Mouse (Mus musculus) embryonic facial prominence, embryonic 15.5 days (tissue): ENCODE data around the gene Etv6. TPM values are rescaled to one million over a fixed set of nuclear protein-coding genes. Genes with fewer than 3 reads are reported as not detected.
"Not testable (repeated sequence)": the region's sequence is repeated elsewhere in the genome, so short reads cannot be mapped to it uniquely, and the experiment has no call there.

ENCODE experiments used
- ATAC-seq: fragments of 200-750 bp; cut with Nextera tagmentation; 2 replicates; pipeline ENCODE4 v1.8.0; 2017; ENCODE audit warnings: low read depth, moderate TSS enrichment; ENCODE audit not compliant: insufficient number of reproducible peaks, low FRiP score, low TSS enrichment
- H3K27ac ChIP-seq: fragments of 300-500 bp; sonication (generic); replicated peaks from 2 replicates; pipeline ENCODE4 v1.5.1; 2015; ENCODE audit warnings: mild to moderate bottlenecking, inconsistent platforms
- H3K27me3 ChIP-seq: fragments of 300-500 bp; sonication (generic); 2 replicates; pipeline ENCODE4 v1.6.1; 2015; ENCODE audit warnings: inconsistent platforms
- H3K36me3 ChIP-seq: fragments of 300-500 bp; sonication (generic); 2 replicates; pipeline ENCODE4 v1.6.1; 2015; ENCODE audit warnings: mild to moderate bottlenecking, inconsistent platforms
- H3K4me1 ChIP-seq: fragments of 300-500 bp; sonication (generic); 2 replicates; pipeline ENCODE4 v1.6.1; 2015; ENCODE audit warnings: inconsistent platforms
- H3K4me2 ChIP-seq: fragments of 300-500 bp; sonication (generic); replicated peaks from 2 replicates; pipeline ENCODE4 v1.6.1; 2015; ENCODE audit warnings: mild to moderate bottlenecking, inconsistent platforms
- H3K4me3 ChIP-seq: fragments of 300-500 bp; sonication (generic); replicated peaks from 2 replicates; pipeline ENCODE4 v1.5.1; 2015; ENCODE audit warnings: mild to moderate bottlenecking, inconsistent platforms
- H3K9ac ChIP-seq: fragments of 300-500 bp; sonication (generic); 2 replicates; pipeline ENCODE4 v1.6.1; 2015; ENCODE audit warnings: inconsistent platforms
- H3K9me3 ChIP-seq: fragments of 300-500 bp; sonication (generic); replicated peaks from 2 replicates; pipeline ENCODE4 v1.6.1; 2016; ENCODE audit warnings: inconsistent platforms
- WGBS: fragments of 180-500 bp; shearing (Covaris S2); methylation state at CpG from one replicate; pipeline ENCODE4 v1.1.7; 2015; 5-methylcytosine and 5-hydroxymethylcytosine counted together
- polyA plus RNA-seq: library from polyadenylated mRNA; unstranded; fragments of >200 nt; fragmentation: Nextera tagmentation; extraction: Ambion mirVana; gene quantifications from 2 replicates; pipeline ENCODE4 v1.2.1, GENCODE M21; 2015

Gene Etv6
- 11.6 TPM in 2 replicates for polyA plus RNA-seq

- H3K4me1 ChIP-seq, result peaks cover 37% of the 10 kb centered on the region
- peak within 1 kb of the TSS; percentile 100 for H3K27ac ChIP-seq
- peak within 1 kb of the TSS; percentile 86 for H3K9ac ChIP-seq
- no peaks in the 10 kb centered on the region for H3K27me3 ChIP-seq
- no peaks in the 10 kb centered on the region for H3K36me3 ChIP-seq
- H3K9me3 ChIP-seq, result no peaks in the 10 kb centered on the region
- ATAC-seq, result peak; percentile 80
- under 1% methylated on average over 66 of the region's 78 CpGs for WGBS
- peak within 1 kb of the TSS; percentile 60 for H3K4me3 ChIP-seq
- H3K4me2 ChIP-seq, result peak within 1 kb of the TSS; percentile 57
Observed at GRCm38 (mm10) chr6:134035490-134036405, at the start of gene Etv6. Gene Etv6, plus strand, starts transcription at chr6:134035700.

DNA sequence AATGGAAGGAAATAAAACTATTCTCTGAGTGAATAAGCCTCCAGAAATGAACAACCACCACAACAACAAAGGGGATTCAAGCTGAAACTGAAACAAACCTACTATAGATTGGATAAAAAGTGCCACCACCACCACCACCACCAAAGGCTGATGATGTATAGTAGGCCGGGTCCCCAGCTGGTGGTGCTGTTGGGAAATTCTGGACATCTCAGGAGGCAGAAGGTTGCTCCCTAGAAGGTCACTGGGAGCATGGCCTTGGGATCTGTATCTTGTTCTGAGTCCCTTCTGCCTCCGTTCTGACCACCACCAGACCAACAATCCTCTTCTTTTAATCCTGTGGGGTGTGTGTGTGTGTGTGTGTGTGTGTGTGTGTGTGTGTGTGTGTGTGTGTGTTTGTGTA, 49.3 kb upstream of the Etv6 start:
- no peak overlapping the region for H3K9ac ChIP-seq
- no peaks in the 10 kb centered on the region for H3K36me3 ChIP-seq
- H3K4me2 ChIP-seq, result no peak overlapping the region
- WGBS, result 55% methylated on average over 2 of the region's 2 CpGs
- no peak overlapping the region for H3K4me3 ChIP-seq
- H3K4me1 ChIP-seq, result no peaks in the 10 kb centered on the region
- no peak overlapping the region for H3K27ac ChIP-seq
- H3K9me3 ChIP-seq, result no peaks in the 10 kb centered on the region
- no peak for ATAC-seq
- H3K27me3 ChIP-seq, result no peaks in the 10 kb centered on the region

DNA sequence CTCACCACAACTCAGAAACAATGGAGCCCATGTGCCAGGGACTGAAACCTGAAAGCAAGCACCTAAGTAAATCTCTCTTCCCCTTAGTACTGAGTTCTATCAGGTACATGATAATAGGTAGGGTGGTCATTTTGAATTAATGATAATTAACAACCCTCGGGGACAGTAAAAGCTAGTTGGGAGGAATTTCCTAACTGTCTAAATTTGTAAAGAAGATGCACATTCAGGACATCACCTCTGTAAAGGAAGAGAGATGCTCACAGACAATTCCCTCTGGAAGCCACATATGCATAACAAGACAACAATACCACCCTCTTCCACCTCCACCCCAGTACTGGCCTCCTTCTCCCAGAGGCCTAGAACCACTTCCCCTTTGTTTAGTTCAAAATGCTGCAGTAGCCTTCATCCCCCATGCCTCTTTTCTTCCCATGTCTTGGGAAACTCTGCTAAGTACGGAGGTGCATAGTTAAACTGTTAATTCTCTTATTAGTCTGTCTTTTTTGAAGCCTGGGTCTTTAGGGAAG, 48.4 kb upstream of the Etv6 start:
- 64% methylated on average over 2 of the region's 2 CpGs for WGBS
- no peaks in the 10 kb centered on the region for H3K4me1 ChIP-seq
- H3K9ac ChIP-seq, result no peak overlapping the region
- H3K27ac ChIP-seq, result no peak overlapping the region
- no peaks in the 10 kb centered on the region for H3K36me3 ChIP-seq
- no peak for ATAC-seq
- no peak overlapping the region for H3K4me3 ChIP-seq
- H3K4me2 ChIP-seq, result no peak overlapping the region
- no peaks in the 10 kb centered on the region for H3K9me3 ChIP-seq
- no peaks in the 10 kb centered on the region for H3K27me3 ChIP-seq

- Histone ChIP-seq H3K4me3 (no peak overlapping the region), H3K4me1 (no peaks in the 10 kb centered on the region), H3K9ac (no peak overlapping the region), H3K27me3 (no peaks in the 10 kb centered on the region), H3K9me3 (no peaks in the 10 kb centered on the region), H3K4me2 (no peak overlapping the region), H3K27ac (no peak overlapping the region), H3K36me3 (no peaks in the 10 kb centered on the region)
- 42% methylated on average over 9 of the region's 9 CpGs for WGBS
- no peak for ATAC-seq
Observed at GRCm38 (mm10) chr6:133988011-133988410, 47.5 kb upstream of the Etv6 start.

GRCm38 (mm10) chr6:133997461-133997860, 38.0 kb upstream of the Etv6 start:
- 84% methylated on average over 2 of the region's 2 CpGs for WGBS
- Histone ChIP-seq H3K36me3 (no peaks in the 10 kb centered on the region), H3K27me3 (no peaks in the 10 kb centered on the region), H3K9me3 (no peaks in the 10 kb centered on the region), H3K4me3 (no peak overlapping the region), H3K4me2 (no peak overlapping the region), H3K27ac (no peak overlapping the region), H3K9ac (no peak overlapping the region), H3K4me1 (no peaks in the 10 kb centered on the region)
- no peak for ATAC-seq

- Histone ChIP-seq H3K36me3 (no peaks in the 10 kb centered on the region), H3K9me3 (no peaks in the 10 kb centered on the region), H3K27ac (no peak overlapping the region), H3K9ac (no peak overlapping the region), H3K4me3 (no peak overlapping the region), H3K27me3 (no peaks in the 10 kb centered on the region), H3K4me1 (no peaks in the 10 kb centered on the region), H3K4me2 (no peak overlapping the region)
- ATAC-seq, result no peak
- 63% methylated on average over 2 of the region's 2 CpGs for WGBS
Observed at GRCm38 (mm10) chr6:133997935-133998334, 37.6 kb upstream of the Etv6 start.

DNA sequence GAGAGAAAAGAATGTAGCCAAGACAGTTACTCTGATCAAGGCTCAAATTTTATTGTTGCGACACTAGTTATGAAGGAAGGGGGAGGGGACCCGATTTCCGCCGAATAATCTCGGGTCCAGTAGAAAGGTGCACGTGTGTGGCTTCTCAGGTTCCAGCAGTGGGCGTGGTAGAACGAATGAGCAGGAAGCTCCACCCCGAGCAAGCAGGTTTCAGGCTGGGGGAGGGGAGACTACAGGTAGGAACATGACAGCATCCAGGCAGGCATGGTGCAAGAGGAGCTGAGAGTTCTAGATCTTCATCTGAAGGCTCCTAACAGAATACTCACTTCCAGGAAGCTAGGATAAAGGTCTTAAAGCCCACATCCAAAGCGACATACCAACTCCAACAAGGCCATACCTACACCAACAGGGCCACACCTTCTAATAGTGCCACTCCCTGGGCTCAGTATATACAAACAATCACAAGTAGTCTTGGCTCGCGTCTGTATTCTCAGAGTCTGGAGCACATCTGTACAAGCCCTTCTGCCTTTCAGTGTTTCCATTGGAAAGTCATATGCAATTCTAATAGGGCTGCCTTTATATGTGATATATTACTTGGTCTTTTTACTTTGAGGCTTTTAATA, 20.9 kb upstream of the Etv6 start:
- not testable (repeated sequence) for H3K27me3 ChIP-seq, H3K9ac ChIP-seq, H3K4me1 ChIP-seq, H3K4me3 ChIP-seq, H3K4me2 ChIP-seq, H3K27ac ChIP-seq, ATAC-seq, H3K36me3 ChIP-seq, H3K9me3 ChIP-seq
- 45% methylated on average over 6 of the region's 12 CpGs for WGBS

GRCm38 (mm10) chr6:134018807-134019206, 16.7 kb upstream of the Etv6 start:
- ATAC-seq, result no peak
- Histone ChIP-seq H3K9ac (no peak overlapping the region), H3K4me3 (no peak overlapping the region), H3K36me3 (no peaks in the 10 kb centered on the region), H3K4me2 (no peak overlapping the region), H3K4me1 (no peaks in the 10 kb centered on the region), H3K9me3 (no peaks in the 10 kb centered on the region), H3K27ac (no peak overlapping the region), H3K27me3 (no peaks in the 10 kb centered on the region)
- 84% methylated on average over 1 of the region's 1 CpGs for WGBS

DNA sequence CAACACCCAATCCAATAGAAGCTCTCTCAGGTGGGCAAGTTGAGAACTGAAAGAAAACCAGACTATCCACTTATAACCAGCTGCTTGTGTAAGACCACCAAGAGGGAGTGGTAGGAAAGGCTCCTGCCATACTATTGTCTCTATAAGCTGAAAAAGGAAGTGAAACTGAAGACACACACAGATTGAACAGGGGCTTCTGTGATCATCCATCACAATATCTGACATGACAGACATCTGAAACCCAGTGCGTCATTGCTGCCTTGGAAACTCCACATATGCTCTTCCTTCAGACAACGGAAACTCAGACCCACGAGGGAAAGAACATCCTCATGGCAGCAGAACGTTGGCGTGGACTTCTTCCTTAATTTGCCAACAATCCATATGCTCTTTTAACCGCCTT, 14.7 kb upstream of the Etv6 start:
- Histone ChIP-seq H3K27me3 (no peaks in the 10 kb centered on the region), H3K9ac (no peak overlapping the region), H3K4me1 (no peaks in the 10 kb centered on the region), H3K27ac (no peak overlapping the region), H3K4me2 (no peak overlapping the region), H3K36me3 (no peaks in the 10 kb centered on the region), H3K9me3 (no peaks in the 10 kb centered on the region), H3K4me3 (no peak overlapping the region)
- no peak for ATAC-seq
- WGBS, result 72% methylated on average over 6 of the region's 6 CpGs

DNA sequence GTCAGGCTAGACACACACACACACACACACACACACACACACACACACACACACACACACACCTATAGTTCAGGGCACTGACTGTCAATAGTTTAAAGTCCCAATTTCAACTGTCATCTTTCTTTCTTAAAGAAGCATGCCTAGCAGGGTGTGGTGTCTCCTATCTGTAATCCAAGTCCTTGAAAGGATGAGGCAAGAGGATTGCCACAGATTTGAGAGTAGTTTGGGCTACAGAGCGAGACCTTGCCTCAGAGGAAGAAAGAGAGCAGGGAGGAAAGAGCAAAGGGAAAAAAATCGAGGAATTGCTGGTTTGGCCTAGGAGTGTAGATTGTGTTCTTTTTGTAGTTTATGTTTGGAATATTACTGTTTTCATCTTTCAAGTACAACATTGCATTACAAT, 9.2 kb upstream of the Etv6 start:
- no peak overlapping the region for H3K4me2 ChIP-seq
- H3K27ac ChIP-seq, result no peak overlapping the region
- no peak overlapping the region for H3K9ac ChIP-seq
- H3K27me3 ChIP-seq, result no peaks in the 10 kb centered on the region
- no peaks in the 10 kb centered on the region for H3K9me3 ChIP-seq
- no peak for ATAC-seq
- H3K4me3 ChIP-seq, result no peak overlapping the region
- 72% methylated on average over 2 of the region's 2 CpGs for WGBS
- H3K36me3 ChIP-seq, result no peaks in the 10 kb centered on the region
- H3K4me1 ChIP-seq, result no peaks in the 10 kb centered on the region

DNA sequence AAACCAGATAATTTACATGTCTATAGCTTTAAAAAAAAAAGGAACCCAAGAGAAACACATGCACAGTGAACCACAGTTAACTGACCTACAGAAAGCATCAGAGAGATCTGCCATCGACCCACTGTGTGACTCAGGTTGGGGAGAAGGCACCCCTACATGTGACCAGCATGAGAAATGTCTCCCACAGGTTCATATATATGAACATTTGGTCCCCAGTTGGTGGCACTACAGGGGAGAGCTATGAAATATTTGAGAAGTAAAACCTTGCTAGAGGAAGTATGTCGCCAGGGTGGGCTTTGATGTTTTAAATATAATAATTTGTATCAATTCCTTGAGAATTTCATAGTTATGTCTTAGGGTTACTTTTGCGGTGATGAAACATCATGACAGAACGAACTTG, 8.5 kb upstream of the Etv6 start:
- Histone ChIP-seq H3K27ac (no peak overlapping the region), H3K9ac (no peak overlapping the region), H3K4me3 (no peak overlapping the region), H3K4me2 (no peak overlapping the region), H3K36me3 (no peaks in the 10 kb centered on the region), H3K9me3 (no peaks in the 10 kb centered on the region), H3K4me1 (no peaks in the 10 kb centered on the region), H3K27me3 (no peaks in the 10 kb centered on the region)
- ATAC-seq, result no peak
- WGBS, result 81% methylated on average over 4 of the region's 4 CpGs
